Mouse (Mus musculus) MEL (cell line): ENCODE measurements around the gene Prss33. TPM values are rescaled to one million over a fixed set of nuclear protein-coding genes. Genes with fewer than 3 reads are reported as not detected.

ENCODE experiments used
- DNase-seq: peaks from one replicate; pipeline ENCODE4 v3.0.0; 2011; ENCODE audit warnings: low read depth, low spot score
- H3K27ac ChIP-seq: 2 replicates; pipeline ENCODE4 v1.5.1; 2012; ENCODE audit warnings: low read depth, mild to moderate bottlenecking, control low read depth, low read length, moderate library complexity; ENCODE audit not compliant: control insufficient read depth
- H3K27me3 ChIP-seq, 2 experiments: fragments of 150-350 bp in 1 of 2; sonication (generic) in 1 of 2; 2 replicates each; pipeline ENCODE4 v1.6.1; 2012; ENCODE audit warnings: low read length in 2 of 2, mild to moderate bottlenecking in 2 of 2, improper control_type of control experiment in 1 of 2, moderate library complexity in 1 of 2; ENCODE audit not compliant: insufficient read depth in 2 of 2, control insufficient read depth in 1 of 2
- H3K36me3 ChIP-seq, 2 experiments: 2 replicates each; pipeline ENCODE4 v1.6.1; 2012 to 2014; ENCODE audit warnings: low read length in 2 of 2, improper control_type of control experiment in 1 of 2, inconsistent platforms in 1 of 2, mild to moderate bottlenecking in 1 of 2; ENCODE audit not compliant: insufficient read depth in 2 of 2, control insufficient read depth in 1 of 2
- H3K4me1 ChIP-seq, 2 experiments: fragments of 150-350 bp in 1 of 2; sonication (generic) in 1 of 2; 2 replicates each; pipeline ENCODE4 v1.6.1; 2012; ENCODE audit warnings: low read length in 2 of 2, improper control_type of control experiment in 1 of 2, mild to moderate bottlenecking in 1 of 2; ENCODE audit not compliant: insufficient read depth in 2 of 2, control insufficient read depth in 1 of 2
- H3K4me3 ChIP-seq, 2 experiments: fragments of 150-350 bp in 1 of 2; sonication (generic) in 1 of 2; 2 replicates each; pipeline ENCODE4 v1.5.1; 2012; ENCODE audit warnings: low read depth in 2 of 2, low read length in 2 of 2, mild to moderate bottlenecking in 2 of 2, moderate library complexity in 2 of 2, control low read depth in 1 of 2, improper control_type of control experiment in 1 of 2; ENCODE audit not compliant: control insufficient read depth in 1 of 2, insufficient read depth in 1 of 2
- H3K79me2 ChIP-seq: 2 replicates; pipeline ENCODE4 v1.6.1; 2012; ENCODE audit warnings: mild to moderate bottlenecking, low read length, moderate library complexity; ENCODE audit not compliant: control insufficient read depth, poor library complexity, insufficient read depth
- H3K9ac ChIP-seq: 2 replicates; pipeline ENCODE4 v1.6.1; 2012; ENCODE audit warnings: low read depth, mild to moderate bottlenecking, control low read depth, low read length, moderate library complexity; ENCODE audit not compliant: control insufficient read depth, poor library complexity, severe bottlenecking
- H3K9me3 ChIP-seq: fragments of 150-350 bp; sonication (generic); replicated peaks from 2 replicates; pipeline ENCODE4 v1.6.1; 2012; ENCODE audit warnings: mild to moderate bottlenecking, low read length, improper control_type of control experiment, moderate library complexity; ENCODE audit not compliant: insufficient read depth
- BHLHE40 ChIP-seq: IDR thresholded peaks from 2 replicates; pipeline ENCODE4 v1.6.1; 2012; ENCODE audit warnings: low read depth, mild to moderate bottlenecking, inconsistent platforms, low read length, improper control_type of control experiment, borderline replicate concordance
- CHD2 ChIP-seq: IDR thresholded peaks from 2 replicates; pipeline ENCODE4 v1.6.1; 2011; ENCODE audit warnings: low read length, improper control_type of control experiment
- CTCF ChIP-seq, 3 experiments: IDR thresholded peaks in 2 of 3; conservative IDR thresholded peaks in 1 of 3; 2 replicates each; pipeline ENCODE4 v1.5.1; 2011 to 2012; ENCODE audit warnings: low read length in 3 of 3, low read depth in 2 of 3, mild to moderate bottlenecking in 2 of 3, improper control_type of control experiment in 1 of 3, inconsistent platforms in 1 of 3, mixed read lengths in 1 of 3, moderate library complexity in 1 of 3; ENCODE audit not compliant: control insufficient read depth in 1 of 3, insufficient read depth in 1 of 3, poor library complexity in 1 of 3, severe bottlenecking in 1 of 3
- EP300 ChIP-seq, 2 experiments: IDR thresholded peaks; 2 replicates each; pipeline ENCODE4 v1.6.1; 2011; ENCODE audit warnings: improper control_type of control experiment in 2 of 2, low read length in 2 of 2, low read depth in 1 of 2, mild to moderate bottlenecking in 1 of 2
- GABPA ChIP-seq: IDR thresholded peaks from 2 replicates; pipeline ENCODE4 v1.6.1; 2012; ENCODE audit warnings: low read depth, mild to moderate bottlenecking, inconsistent platforms, low read length, improper control_type of control experiment, moderate library complexity
- GATA1 ChIP-seq: IDR thresholded peaks from 2 replicates; pipeline ENCODE4 v1.6.1; 2011; ENCODE audit warnings: low read depth, low read length, improper control_type of control experiment
- KAT2A ChIP-seq: conservative IDR thresholded peaks from 2 replicates; pipeline ENCODE4 v1.6.1; 2012; ENCODE audit warnings: low read depth, low read length, improper control_type of control experiment, inconsistent platforms
- MAFK ChIP-seq: IDR thresholded peaks from 2 replicates; pipeline ENCODE4 v1.6.1; 2011; ENCODE audit warnings: low read depth, mild to moderate bottlenecking, low read length, improper control_type of control experiment, borderline replicate concordance
- MAX ChIP-seq: IDR thresholded peaks from 2 replicates; pipeline ENCODE4 v1.6.1; 2011; ENCODE audit warnings: low read length, improper control_type of control experiment
- MAZ ChIP-seq: IDR thresholded peaks from 2 replicates; pipeline ENCODE4 v1.6.1; 2012; ENCODE audit warnings: low read depth, mild to moderate bottlenecking, inconsistent platforms, low read length, improper control_type of control experiment
- MXI1 ChIP-seq: IDR thresholded peaks from 2 replicates; pipeline ENCODE4 v1.6.1; 2011; ENCODE audit warnings: mild to moderate bottlenecking, low read depth, low read length, improper control_type of control experiment
- MYC ChIP-seq: IDR thresholded peaks from 2 replicates; pipeline ENCODE4 v1.6.1; 2011; ENCODE audit warnings: low read depth, mild to moderate bottlenecking, low read length, improper control_type of control experiment, moderate library complexity
- NELFE ChIP-seq: IDR thresholded peaks from 2 replicates; pipeline ENCODE4 v1.6.1; 2011; ENCODE audit warnings: low read depth, low read length, improper control_type of control experiment
- NRF1 ChIP-seq: IDR thresholded peaks from 2 replicates; pipeline ENCODE4 v1.6.1; 2014; ENCODE audit warnings: low read depth, mild to moderate bottlenecking, inconsistent platforms, low read length, improper control_type of control experiment, moderate library complexity; ENCODE audit not compliant: poor library complexity, insufficient read depth, severe bottlenecking
- POLR2A ChIP-seq, 2 experiments: IDR thresholded peaks; 2 replicates each; pipeline ENCODE4 v1.6.1; 2011 to 2012; ENCODE audit warnings: low read length in 2 of 2, mild to moderate bottlenecking in 2 of 2, control low read depth in 1 of 2, improper control_type of control experiment in 1 of 2, low read depth in 1 of 2, moderate library complexity in 1 of 2; ENCODE audit not compliant: control insufficient read depth in 1 of 2, insufficient read depth in 1 of 2, poor library complexity in 1 of 2
- POLR2AphosphoS5 ChIP-seq: IDR thresholded peaks from 2 replicates; pipeline ENCODE4 v1.6.1; 2012; ENCODE audit warnings: low read depth, borderline replicate concordance, mild to moderate bottlenecking, inconsistent platforms, low read length, moderate library complexity, mixed read lengths
- SIN3A ChIP-seq: IDR thresholded peaks from 2 replicates; pipeline ENCODE4 v1.6.1; 2012; ENCODE audit warnings: low read length, improper control_type of control experiment, inconsistent platforms
- SMC3 ChIP-seq: IDR thresholded peaks from 2 replicates; pipeline ENCODE4 v1.6.1; 2011; ENCODE audit warnings: low read depth, low read length, improper control_type of control experiment
- TBP ChIP-seq: IDR thresholded peaks from 2 replicates; pipeline ENCODE4 v1.8.0; 2011; ENCODE audit warnings: low read depth, low read length, improper control_type of control experiment
- UBTF ChIP-seq: IDR thresholded peaks from 2 replicates; pipeline ENCODE4 v1.6.1; 2012; ENCODE audit warnings: low read depth, mild to moderate bottlenecking, inconsistent platforms, low read length, improper control_type of control experiment, moderate library complexity, borderline replicate concordance; ENCODE audit not compliant: insufficient read depth
- ZC3H11A ChIP-seq: IDR thresholded peaks from 2 replicates; pipeline ENCODE4 v1.6.1; 2012; ENCODE audit warnings: low read depth, mild to moderate bottlenecking, inconsistent platforms, low read length, improper control_type of control experiment
- polyA plus RNA-seq, 2 experiments: library from polyadenylated mRNA; stranded (reverse) in 1 of 2; unstranded in 1 of 2; fragments of >175 nt in 1 of 2; fragments of >200 nt in 1 of 2; gene quantifications; 2 replicates each; pipeline versions ENCODE4 v1.2.1 to v1.2.4; 2012; ENCODE audit warnings: low replicate concordance in 2 of 2, low read depth in 1 of 2; ENCODE audit not compliant: insufficient read length in 2 of 2, insufficient read depth in 1 of 2, missing spikeins in 1 of 2
- total RNA-seq: library from RNA; depleted of rRNA; stranded (reverse); fragments of 300-350 nt; gene quantifications from 2 replicates; pipeline ENCODE4 v1.2.3, GENCODE M21; 2012

The Prss33 gene
- total and polyA plus RNA-seq, 3 experiments: 0.08 to 1.0 TPM; not detected in 1

GRCm38 (mm10) chr17:23868513-23868912 lies 32.7 kb upstream of the Prss33 start:
- Histone ChIP-seq H3K4me1 (no peaks in the 10 kb centered on the region), H3K9me3 (no peaks in the 10 kb centered on the region), H3K4me3 (no peak overlapping the region), H3K9ac (no peak overlapping the region), H3K79me2 (no peaks in the 10 kb centered on the region), H3K36me3 (no peaks in the 10 kb centered on the region), H3K27me3 (peaks cover 0 to 3% of the 10 kb centered on the region in 2 experiments; a peak in 3 of 4 replicates), H3K27ac (no peak overlapping the region)
- no peak for DNase-seq
- TF ChIP-seq NRF1: no peak
- no peak for TF ChIP-seq MAX
- no peak for TF ChIP-seq ZC3H11A

DNA sequence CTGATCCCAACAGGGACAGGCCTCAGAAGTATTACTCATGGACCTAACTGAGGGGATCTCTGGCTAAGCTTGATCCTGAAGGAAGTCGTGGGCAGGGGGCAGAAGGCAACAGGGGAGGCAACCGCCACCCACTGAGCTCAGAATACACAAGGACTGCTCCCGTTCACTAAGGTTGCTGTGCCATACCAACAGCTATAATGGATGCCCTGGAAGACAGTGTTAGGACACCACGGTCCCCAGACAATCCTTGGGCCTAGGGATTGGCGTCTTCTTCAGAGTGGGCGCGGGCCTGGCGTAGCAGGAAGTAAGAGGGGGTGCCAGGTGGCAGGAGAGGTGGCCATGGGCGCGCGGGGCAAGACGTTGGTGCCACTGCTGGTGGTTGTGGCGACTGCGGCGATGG lies 31.9 kb upstream of the Prss33 start, which contains the start of gene Prss21:
TSS of gene Prss21 (plus strand) at position 301 of the 400 bp plus-strand sequence.
- H3K79me2 ChIP-seq: no peaks in the 10 kb centered on the region
- H3K27ac ChIP-seq: no peak within 1 kb of the TSS
- no peaks in the 10 kb centered on the region for H3K36me3 ChIP-seq
- peaks cover 0 to 3% of the 10 kb centered on the region in 2 experiments; a peak in 3 of 4 replicates for H3K27me3 ChIP-seq
- no peaks in the 10 kb centered on the region for H3K9me3 ChIP-seq
- no peak for DNase-seq
- no peak within 1 kb of the TSS for H3K4me3 ChIP-seq
- TF ChIP-seq CHD2 (no peak), POLR2A (IDR thresholded peaks at IDR 0.05; ENCODE audit: control insufficient read depth in 1 of 2, insufficient read depth in 1 of 2, low read depth in 1 of 2, low read length in 2 of 2, poor library complexity in 1 of 2) (no peak)
- H3K4me1 ChIP-seq: no peaks in the 10 kb centered on the region
- no peak within 1 kb of the TSS for H3K9ac ChIP-seq

GRCm38 (mm10) chr17:23862926-23863325 lies 27.1 kb upstream of the Prss33 start:
- Histone ChIP-seq H3K27me3 (peaks cover 0 to 2% of the 10 kb centered on the region in 2 experiments; a peak in 1 of 4 replicates), H3K79me2 (no peaks in the 10 kb centered on the region), H3K4me1 (no peaks in the 10 kb centered on the region), H3K4me3 (no peak overlapping the region), H3K27ac (no peak overlapping the region), H3K9me3 (no peaks in the 10 kb centered on the region), H3K9ac (no peak overlapping the region), H3K36me3 (no peaks in the 10 kb centered on the region)
- DNase-seq: no peak
- TF ChIP-seq ZC3H11A: no peak
- no peak for TF ChIP-seq TBP
- TF ChIP-seq GATA1: no peak
- TF ChIP-seq SIN3A: no peak
- TF ChIP-seq MAFK: no peak
- no peak for TF ChIP-seq MXI1
- TF ChIP-seq MAZ: no peak
- no peak for TF ChIP-seq BHLHE40
- TF ChIP-seq SMC3: no peak
- TF ChIP-seq NELFE: no peak
- TF ChIP-seq MYC: no peak
- no peak for TF ChIP-seq UBTF
- TF ChIP-seq GABPA: no peak
- TF ChIP-seq POLR2AphosphoS5: no peak
- TF ChIP-seq KAT2A: no peak
- no peak for TF ChIP-seq CTCF (IDR thresholded peaks at IDR 0.05 in 2 of 3, conservative IDR thresholded peaks at IDR 0.05 in 1 of 3; ENCODE audit: control insufficient read depth in 1 of 3, insufficient read depth in 1 of 3, low read depth in 2 of 3, low read length in 3 of 3, poor library complexity in 1 of 3, severe bottlenecking in 1 of 3)
- no peak for TF ChIP-seq EP300 (IDR thresholded peaks at IDR 0.05; ENCODE audit: low read depth in 1 of 2, low read length in 2 of 2)
